Mouse (Mus musculus) T-helper 17 cell (primary cell): ENCODE results near the gene Pofut2.

ENCODE experiments used
- in situ Hi-C, 2 experiments: fragments of 300-600 bp; cut with MboI, MseI; formaldehyde crosslinking; loops; 1 replicate in 1 of 2; 2 replicates in 1 of 2; pipeline ENCODE4 v1.15.1; 2025; ENCODE audit warnings: high pct_unique_total_duplicates in 2 of 2

Gene Pofut2

DNA sequence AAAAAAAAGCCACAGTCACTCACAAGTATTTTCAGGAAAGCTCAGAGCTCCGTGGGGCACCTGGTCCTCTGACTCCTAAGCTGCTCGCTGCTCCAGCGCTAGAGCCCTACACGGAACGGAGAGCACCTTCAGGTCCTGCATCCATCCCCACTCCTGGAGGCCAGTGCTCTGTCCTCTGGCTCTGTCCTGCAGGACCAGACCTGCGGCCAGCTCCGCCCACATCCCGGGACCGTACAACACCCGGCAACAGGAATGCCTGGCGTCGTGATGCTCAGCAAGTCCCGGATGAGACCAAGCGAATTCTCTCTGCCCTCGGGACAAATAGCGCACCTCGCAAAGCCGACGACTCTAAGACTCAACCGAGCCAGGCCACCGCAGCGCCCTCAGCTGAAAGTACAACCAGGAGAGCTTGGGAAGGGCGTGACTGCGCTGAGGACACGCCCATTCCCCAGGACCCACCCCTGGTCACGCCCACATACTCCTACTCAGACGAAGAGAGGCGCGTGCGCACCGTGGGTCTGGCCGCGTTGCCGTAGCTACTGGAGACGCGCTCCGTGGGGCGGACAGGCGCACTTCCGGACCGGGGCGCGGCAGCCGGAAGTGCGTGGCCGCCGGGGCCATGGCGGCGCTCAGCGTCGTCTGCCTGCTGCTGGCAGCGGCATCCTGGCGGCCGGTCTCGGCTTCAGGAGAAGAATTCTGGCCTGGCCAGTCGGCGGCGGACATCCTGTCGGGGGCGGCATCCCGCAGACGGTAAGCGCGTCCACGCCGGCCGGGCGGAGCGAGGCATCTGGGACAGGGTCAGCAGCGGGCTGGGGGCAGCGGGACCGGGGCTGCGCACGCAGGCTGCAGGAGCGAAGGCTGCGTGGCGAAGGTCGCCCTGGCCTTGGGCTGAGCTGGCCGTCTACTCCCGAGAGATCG is at the start of gene Pofut2:
Pofut2 (plus strand) TSS at position 515 of the 918 bp plus-strand sequence.
- in situ Hi-C loops = no loop called here

DNA sequence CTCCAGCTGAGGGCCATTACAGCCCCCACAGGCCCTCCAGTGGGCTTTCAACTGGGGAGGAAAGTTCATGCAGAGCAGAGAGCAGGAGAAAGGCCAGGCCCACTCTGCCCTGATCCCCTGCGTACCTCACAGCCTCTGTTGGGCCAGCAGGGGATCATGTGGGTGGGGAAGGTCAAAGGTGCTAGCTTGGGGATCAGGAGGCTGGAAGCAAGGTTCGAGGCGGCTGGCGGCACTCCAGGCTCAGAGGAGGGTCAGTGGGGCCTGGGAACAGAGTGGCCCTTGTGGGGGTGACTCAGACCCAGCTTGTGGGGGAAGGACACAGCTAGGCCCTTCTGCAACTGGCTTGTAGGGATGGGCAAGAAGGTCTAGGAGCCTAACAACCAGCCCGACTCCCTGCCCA is 49.8 kb upstream of the Pofut2 start:
- in situ Hi-C loops = loop anchor here in 1 of 2 experiments (10.0 kb wide), 1 partner anchor 1504 kb away; no protein-coding TSS in a partner anchor

GRCm38 (mm10) chr10:77210666-77211065 is 48.4 kb upstream of the Pofut2 start:
- in situ Hi-C loops = no loop called here

DNA sequence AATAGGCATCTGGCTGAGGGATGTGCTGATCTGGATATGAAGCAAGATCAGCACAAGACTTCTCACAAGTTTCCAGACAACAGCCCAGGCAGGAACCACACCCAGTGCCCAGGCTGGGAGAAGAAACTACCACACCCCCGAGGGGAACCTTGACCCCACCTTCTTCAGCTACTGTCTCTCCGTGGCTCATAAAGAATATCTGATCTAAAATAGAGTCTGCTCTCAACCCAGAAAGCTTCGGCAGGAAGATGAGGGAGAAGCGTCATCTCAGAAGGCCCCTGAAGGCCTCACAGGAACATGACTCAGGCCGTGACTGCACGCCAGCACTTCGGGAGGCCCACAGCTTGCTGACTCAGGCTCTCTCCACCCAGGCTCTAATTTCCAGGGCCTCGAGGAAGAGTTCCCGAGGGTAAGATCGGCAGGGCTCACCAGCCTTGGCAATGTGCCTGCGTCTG is 47.9 kb upstream of the Pofut2 start:
- in situ Hi-C loops = no loop called here

GRCm38 (mm10) chr10:77212354-77213120 is 46.5 kb upstream of the Pofut2 start:
- in situ Hi-C loops = no loop called here

DNA sequence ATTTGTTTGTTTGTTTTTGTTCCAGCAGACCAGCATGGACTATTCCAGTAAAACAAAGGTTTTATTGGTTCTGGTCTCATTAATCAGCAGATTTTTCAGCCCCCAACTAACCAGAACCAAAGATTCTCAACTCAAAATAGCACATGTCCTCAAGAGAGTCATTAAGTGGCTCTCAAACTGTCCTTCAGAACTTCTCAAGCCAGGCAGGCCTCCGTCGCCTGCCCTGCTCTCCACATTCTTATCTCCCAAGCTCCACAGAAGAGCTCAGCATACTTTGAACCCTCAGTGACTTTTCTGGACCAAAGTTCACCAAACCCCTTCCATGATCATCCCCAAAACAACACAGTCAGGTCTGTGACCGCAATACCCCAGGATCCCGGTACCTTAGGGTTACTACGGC is 45.5 kb upstream of the Pofut2 start:
- in situ Hi-C loops = no loop called here

DNA sequence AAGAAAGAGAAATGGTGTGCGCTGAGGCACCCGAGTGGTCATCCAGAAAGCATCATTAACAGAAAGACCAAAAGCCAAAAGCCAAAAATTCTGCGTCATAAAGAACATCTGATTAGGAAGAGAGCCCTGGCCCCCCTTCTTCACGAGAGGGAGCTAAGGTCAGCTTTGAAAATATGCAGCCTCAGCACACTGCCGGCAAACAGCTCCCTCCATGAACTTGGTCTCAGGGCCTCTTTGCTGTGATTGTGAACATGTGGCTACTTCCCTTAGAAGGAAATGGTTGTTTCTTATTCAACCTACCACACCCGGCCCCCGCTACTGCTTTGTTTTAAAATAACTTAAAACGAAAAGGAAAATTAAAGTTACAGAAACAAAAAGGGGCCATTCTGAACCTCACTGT is 44.4 kb upstream of the Pofut2 start:
- in situ Hi-C loops = no loop called here

DNA sequence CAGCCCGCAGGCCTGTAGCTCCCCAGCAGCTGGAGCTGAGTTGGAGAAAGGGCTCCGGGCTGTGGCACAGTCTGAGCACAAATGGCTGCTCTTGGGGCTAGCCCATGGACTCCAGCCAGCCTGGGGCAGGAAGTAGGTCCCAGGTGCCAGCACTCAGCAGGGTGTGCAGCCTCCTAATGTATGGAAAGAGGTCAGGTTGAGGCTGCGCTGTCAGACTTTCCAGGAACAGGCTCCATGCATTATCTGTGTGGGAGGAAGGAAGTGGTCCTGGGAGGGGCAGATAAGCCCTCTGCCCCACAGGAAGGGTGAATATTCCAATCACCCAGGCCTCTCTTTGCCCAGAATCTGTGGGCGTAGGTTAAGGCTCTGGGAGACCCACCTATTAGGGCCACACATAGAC is 43.4 kb upstream of the Pofut2 start:
- in situ Hi-C loops = no loop called here

DNA sequence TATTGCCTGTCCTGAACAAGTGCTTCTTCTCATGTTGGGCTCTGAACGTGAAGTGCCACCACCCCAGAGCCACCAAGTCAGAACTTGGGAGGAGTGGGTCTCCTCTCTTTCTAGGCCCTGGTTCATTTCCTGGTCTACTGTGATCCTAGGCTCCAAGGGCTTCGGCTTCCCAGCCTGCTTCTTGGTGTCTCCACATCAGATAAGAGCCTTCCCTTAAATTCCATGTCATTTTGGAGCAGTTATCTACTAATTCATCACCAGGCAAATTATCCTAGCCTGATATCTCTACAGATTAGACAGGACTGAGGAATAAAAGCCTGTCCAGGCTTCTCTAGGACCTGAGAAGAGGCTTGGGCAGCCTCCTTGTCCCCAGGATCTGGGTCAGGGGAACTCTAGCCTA is 42.7 kb upstream of the Pofut2 start:
- in situ Hi-C loops = no loop called here

DNA sequence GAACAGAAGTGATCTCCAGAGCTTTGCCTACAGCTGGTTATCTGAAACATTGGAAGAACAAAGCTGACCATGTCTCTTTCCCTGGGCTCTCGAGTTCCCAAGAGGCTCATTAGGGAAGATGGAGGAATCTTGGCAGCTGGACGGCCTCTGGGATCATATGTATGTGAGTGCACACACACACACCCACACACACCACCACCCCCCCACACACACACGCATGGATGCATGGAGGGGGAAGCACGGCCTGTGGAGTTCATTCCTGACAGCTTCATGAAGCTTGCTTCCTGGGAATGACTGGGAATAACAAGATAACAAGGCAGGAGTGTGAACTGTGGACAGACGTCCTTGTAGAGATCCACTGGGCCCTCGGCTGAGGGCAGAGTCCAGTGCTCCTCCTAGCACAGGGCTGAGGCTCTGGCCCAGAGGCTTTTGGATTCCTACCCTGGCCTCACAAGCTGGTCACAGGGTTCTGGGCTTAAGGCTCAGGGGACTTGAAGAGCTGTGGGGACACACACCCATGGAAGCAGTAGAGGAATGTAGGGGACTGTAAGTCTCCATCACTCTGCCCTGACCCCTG is 41.8 kb upstream of the Pofut2 start:
- in situ Hi-C loops = no loop called here

DNA sequence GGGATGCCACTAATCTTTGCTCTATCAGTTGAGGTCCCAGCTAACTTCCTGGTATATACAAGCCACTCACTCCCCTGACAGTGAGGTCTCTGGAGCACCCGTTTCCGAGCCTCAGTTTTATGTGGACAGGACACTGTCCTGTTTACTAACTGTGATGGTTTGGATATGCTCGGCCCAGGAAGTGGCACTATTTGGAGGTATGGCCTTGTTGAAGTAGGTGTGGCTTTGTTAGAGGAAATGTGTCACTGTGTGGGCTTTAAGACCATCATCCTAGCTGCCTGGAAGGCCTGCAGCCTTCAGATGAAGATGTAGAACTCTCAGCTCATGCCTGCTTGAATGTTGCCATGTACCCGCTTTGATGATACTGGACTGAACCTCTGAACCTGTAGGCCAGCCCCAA is 41.0 kb upstream of the Pofut2 start:
- in situ Hi-C loops = no loop called here

DNA sequence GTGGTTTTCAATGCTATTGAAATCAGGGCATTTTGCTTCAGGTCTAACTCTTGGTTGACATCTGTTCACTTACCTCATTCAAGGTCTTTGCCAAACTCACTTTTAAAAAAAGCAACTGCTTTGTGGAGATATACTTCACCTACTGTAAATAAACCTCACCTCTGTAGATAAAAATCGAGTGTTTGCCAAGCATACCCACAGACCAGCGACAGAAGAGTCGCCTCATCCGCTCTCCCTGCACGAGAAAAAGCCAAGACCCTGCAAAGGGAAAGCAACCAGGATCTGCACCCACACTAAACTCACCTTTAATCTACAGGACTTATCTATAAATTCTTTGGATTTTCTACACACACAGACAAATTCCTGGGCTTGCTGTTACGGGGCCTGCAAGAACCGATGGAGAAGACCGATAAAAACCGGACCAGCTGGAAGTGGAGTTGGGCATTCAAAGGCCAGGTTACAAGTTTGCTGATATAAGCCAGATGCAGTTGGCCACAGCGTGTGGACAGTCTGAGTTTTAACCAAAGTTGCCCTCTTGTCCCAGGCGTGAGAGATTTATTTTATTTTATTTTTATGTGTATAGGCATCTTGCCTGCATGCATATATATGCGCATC is 39.5 kb upstream of the Pofut2 start:
- in situ Hi-C loops = no loop called here

GRCm38 (mm10) chr10:77221108-77221507 is 37.9 kb upstream of the Pofut2 start:
- in situ Hi-C loops = no loop called here

DNA sequence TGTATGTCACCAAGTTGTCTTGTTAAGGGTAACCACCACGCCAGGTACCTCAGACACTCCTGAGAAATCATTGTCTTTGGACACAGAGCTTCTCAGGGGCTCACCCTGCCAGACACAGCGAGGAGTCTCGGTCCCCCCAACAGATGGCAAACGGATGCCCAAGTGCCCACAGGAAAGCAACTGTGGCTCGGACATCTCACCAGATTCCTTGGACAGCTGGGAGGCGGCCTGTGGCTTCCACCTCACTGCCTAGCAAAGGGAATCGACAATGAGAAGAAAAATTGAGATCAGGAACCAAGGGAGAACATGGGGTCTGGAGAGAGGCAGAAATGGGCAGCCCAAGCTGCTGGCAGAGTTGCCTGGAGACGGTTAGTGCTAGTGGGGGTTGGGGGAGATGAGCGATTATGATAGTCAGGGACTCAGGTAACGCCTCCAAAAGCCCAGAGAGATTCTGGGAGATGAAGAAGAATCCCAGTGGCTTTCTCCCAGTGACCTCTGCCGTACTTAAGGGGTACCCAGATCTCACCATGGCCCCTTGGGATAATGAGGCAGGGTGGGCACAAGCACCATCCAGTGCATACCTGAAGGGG is 36.0 kb upstream of the Pofut2 start:
- in situ Hi-C loops = no loop called here

GRCm38 (mm10) chr10:77224390-77224789 is 34.6 kb upstream of the Pofut2 start:
- in situ Hi-C loops = no loop called here

DNA sequence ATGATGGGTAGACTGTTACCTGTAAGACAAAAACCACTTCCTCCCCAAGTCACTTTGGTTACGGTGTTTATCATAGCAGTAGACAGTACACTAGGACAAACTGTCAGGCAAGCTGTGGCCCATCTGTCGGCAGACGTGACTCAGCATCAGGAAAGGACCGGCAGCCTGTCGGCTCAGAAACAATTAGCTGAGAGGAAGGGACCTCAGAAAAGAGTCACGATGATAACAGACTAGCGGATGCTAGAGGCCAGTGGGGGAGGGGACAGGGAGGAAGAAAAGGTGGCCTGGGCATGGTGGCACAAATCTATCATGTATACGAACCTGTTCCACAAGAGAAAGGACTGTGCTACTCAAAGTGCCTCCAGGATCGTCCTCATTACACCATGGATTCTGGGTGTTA is 33.6 kb upstream of the Pofut2 start:
- in situ Hi-C loops = no loop called here

- in situ Hi-C loops = no loop called here
These were observed 32.9 kb upstream of the Pofut2 start for GRCm38 (mm10) chr10:77225995-77226688.

DNA sequence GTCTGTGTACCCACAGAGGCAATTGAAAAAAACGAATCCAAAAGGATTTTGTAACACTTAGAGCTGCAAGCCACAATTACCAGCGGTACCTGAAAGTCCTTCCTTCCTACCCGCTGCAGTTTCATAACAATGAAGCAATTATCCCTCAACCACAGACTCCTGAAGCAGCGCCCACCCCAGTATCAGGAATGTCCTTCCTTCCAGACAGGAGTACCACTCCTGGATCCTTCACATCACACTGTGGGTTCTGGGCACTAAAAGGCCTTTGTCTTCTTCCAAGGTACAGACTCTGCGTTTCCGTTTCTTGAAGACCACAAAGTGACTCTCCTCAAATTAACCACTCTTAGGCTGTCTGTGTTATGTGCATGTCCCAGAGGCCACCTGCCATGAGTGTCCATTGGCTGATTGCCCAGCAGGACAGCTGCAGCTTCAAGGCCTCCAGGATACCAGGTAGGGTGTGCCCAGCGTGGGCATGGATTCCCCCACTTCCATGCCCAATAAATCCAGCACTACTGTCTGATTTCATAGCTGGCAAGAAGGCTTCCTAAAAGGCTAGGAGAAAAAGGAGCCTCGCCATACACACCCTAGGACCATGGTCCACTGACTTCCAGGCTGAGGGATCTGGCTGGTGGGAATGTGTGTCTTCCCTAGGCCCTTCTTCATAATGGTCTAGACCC is 32.2 kb upstream of the Pofut2 start:
- in situ Hi-C loops = no loop called here

GRCm38 (mm10) chr10:77227368-77227723 is 31.7 kb upstream of the Pofut2 start:
- in situ Hi-C loops = no loop called here
